Mouse (Mus musculus) CH12.LX (cell line): ENCODE results near the gene Wfdc21. TPM values are rescaled to one million over a fixed set of nuclear protein-coding genes. Genes with fewer than 3 reads are reported as not detected.
A peak's percentile ranks its signal among the peaks of the same experiment; 100 is the strongest.

Source experiments
- DNase-seq: peaks from one replicate; pipeline ENCODE4 v3.0.0-alpha.2; 2013; ENCODE audit errors: extremely low read depth
- H3K27ac ChIP-seq: 2 replicates; pipeline ENCODE4 v1.5.1; 2012; ENCODE audit warnings: low read depth, mild to moderate bottlenecking, control low read depth, moderate library complexity; ENCODE audit not compliant: insufficient read depth
- H3K27me3 ChIP-seq: replicated peaks from 2 replicates; pipeline ENCODE3; 2012; ENCODE audit warnings: inconsistent platforms
- H3K36me3 ChIP-seq, 2 experiments: replicated peaks in 1 of 2; 2 replicates each; pipeline versions ENCODE3 to v1.6.1; 2012; ENCODE audit warnings: inconsistent platforms in 1 of 2, low read length in 1 of 2, mild to moderate bottlenecking in 1 of 2, mixed read lengths in 1 of 2, moderate library complexity in 1 of 2; ENCODE audit not compliant: control insufficient read depth in 1 of 2, insufficient read depth in 1 of 2
- H3K4me1 ChIP-seq, 2 experiments: 2 replicates each; pipeline ENCODE4 v1.6.1; 2012; ENCODE audit warnings: inconsistent platforms in 1 of 2, moderate library complexity in 1 of 2; ENCODE audit not compliant: insufficient read depth in 2 of 2, control insufficient read depth in 1 of 2
- H3K4me2 ChIP-seq: 2 replicates; pipeline ENCODE4 v1.6.1; 2012; ENCODE audit warnings: low read depth, mild to moderate bottlenecking, control low read depth; ENCODE audit not compliant: poor library complexity, insufficient read depth, severe bottlenecking
- H3K4me3 ChIP-seq, 3 experiments: fragments of 150-350 bp in 1 of 3; sonication (generic) in 1 of 3; replicated peaks in 1 of 3; 2 replicates each; pipeline versions ENCODE3 to v1.5.1; 2011 to 2012; ENCODE audit warnings: low read depth in 2 of 3, low read length in 2 of 3, mild to moderate bottlenecking in 2 of 3, moderate library complexity in 2 of 3, control low read depth in 1 of 3, improper control_type of control experiment in 1 of 3, inconsistent platforms in 1 of 3, mixed read lengths in 1 of 3; ENCODE audit not compliant: poor library complexity in 1 of 3
- H3K79me2 ChIP-seq: replicated peaks from 2 replicates; pipeline ENCODE4 v1.6.1; 2012; ENCODE audit warnings: mild to moderate bottlenecking, moderate library complexity; ENCODE audit not compliant: control insufficient read depth, poor library complexity, insufficient read depth, severe bottlenecking; ENCODE audit errors: extremely low read depth
- H3K9ac ChIP-seq: 2 replicates; pipeline ENCODE4 v1.6.1; 2012; ENCODE audit warnings: low read depth, mild to moderate bottlenecking, control low read depth, moderate library complexity; ENCODE audit not compliant: insufficient read depth
- H3K9me3 ChIP-seq: replicated peaks from 2 replicates; pipeline ENCODE3; 2012; ENCODE audit warnings: low read length, inconsistent platforms, mixed read lengths
- CHD1 ChIP-seq: IDR thresholded peaks from 2 replicates; pipeline ENCODE4 v1.6.1; 2012; ENCODE audit warnings: low read depth, low read length, improper control_type of control experiment, inconsistent platforms
- CTCF ChIP-seq, 2 experiments: IDR thresholded peaks in 1 of 2; conservative IDR thresholded peaks in 1 of 2; 2 replicates each; pipeline ENCODE4 v1.5.1; 2011 to 2012; ENCODE audit warnings: low read depth in 2 of 2, low read length in 2 of 2, improper control_type of control experiment in 1 of 2, inconsistent platforms in 1 of 2, mild to moderate bottlenecking in 1 of 2, moderate library complexity in 1 of 2
- E2F4 ChIP-seq: IDR thresholded peaks from 2 replicates; pipeline ENCODE4 v1.6.1; 2011; ENCODE audit warnings: low read depth, low read length, improper control_type of control experiment; ENCODE audit not compliant: insufficient replicate concordance
- ELF1 ChIP-seq: IDR thresholded peaks from 2 replicates; pipeline ENCODE4 v1.6.1; 2014; ENCODE audit warnings: low read depth, mild to moderate bottlenecking, inconsistent platforms, low read length, improper control_type of control experiment
- EP300 ChIP-seq: IDR thresholded peaks from 2 replicates; pipeline ENCODE4 v1.6.1; 2011; ENCODE audit warnings: low read length, improper control_type of control experiment
- ETS1 ChIP-seq: conservative IDR thresholded peaks from 2 replicates; pipeline ENCODE4 v1.6.1; 2012; ENCODE audit warnings: low read depth, mild to moderate bottlenecking, inconsistent platforms, low read length, improper control_type of control experiment, moderate library complexity
- GABPA ChIP-seq: IDR thresholded peaks from 2 replicates; pipeline ENCODE4 v1.6.1; 2012; ENCODE audit warnings: low read depth, low read length, improper control_type of control experiment, inconsistent platforms; ENCODE audit not compliant: insufficient replicate concordance
- IRF4 ChIP-seq: IDR thresholded peaks from 2 replicates; pipeline ENCODE4 v1.6.1; 2014; ENCODE audit warnings: low read depth, mild to moderate bottlenecking, inconsistent platforms, low read length, improper control_type of control experiment
- JUN ChIP-seq: IDR thresholded peaks from 2 replicates; pipeline ENCODE4 v1.6.1; 2011; ENCODE audit warnings: low read depth, mild to moderate bottlenecking, low read length, improper control_type of control experiment, moderate library complexity; ENCODE audit not compliant: insufficient read depth
- JUND ChIP-seq: conservative IDR thresholded peaks from 2 replicates; pipeline ENCODE4 v1.6.1; 2011; ENCODE audit warnings: low read depth, low read length, improper control_type of control experiment
- KAT2A ChIP-seq: IDR thresholded peaks from 2 replicates; pipeline ENCODE4 v1.6.1; 2012; ENCODE audit warnings: low read length, improper control_type of control experiment, inconsistent platforms; ENCODE audit not compliant: insufficient replicate concordance
- MAFK ChIP-seq: IDR thresholded peaks from 2 replicates; pipeline ENCODE4 v1.6.1; 2011; ENCODE audit warnings: low read length, improper control_type of control experiment; ENCODE audit not compliant: insufficient replicate concordance
- MAX ChIP-seq: IDR thresholded peaks from 2 replicates; pipeline ENCODE4 v1.6.1; 2011; ENCODE audit warnings: low read length, improper control_type of control experiment
- MAZ ChIP-seq: IDR thresholded peaks from 2 replicates; pipeline ENCODE4 v1.6.1; 2012; ENCODE audit warnings: low read depth, mild to moderate bottlenecking, inconsistent platforms, low read length, improper control_type of control experiment, moderate library complexity
- MEF2A ChIP-seq: IDR thresholded peaks from 2 replicates; pipeline ENCODE4 v1.6.1; 2014; ENCODE audit warnings: low read depth, mild to moderate bottlenecking, inconsistent platforms, low read length, improper control_type of control experiment, borderline replicate concordance
- MYC ChIP-seq: IDR thresholded peaks from 2 replicates; pipeline ENCODE4 v1.6.1; 2011; ENCODE audit warnings: low read depth, mild to moderate bottlenecking, improper control_type of control experiment, low read length
- NRF1 ChIP-seq: IDR thresholded peaks from 2 replicates; pipeline ENCODE4 v1.6.1; 2014; ENCODE audit warnings: low read depth, mild to moderate bottlenecking, inconsistent platforms, low read length, improper control_type of control experiment, moderate library complexity
- PAX5 ChIP-seq: IDR thresholded peaks from 2 replicates; pipeline ENCODE4 v1.6.1; 2012; ENCODE audit warnings: low read length, inconsistent platforms, mixed read lengths
- POLR2AphosphoS2 ChIP-seq: IDR thresholded peaks from 2 replicates; pipeline ENCODE4 v1.6.1; 2011; ENCODE audit warnings: low read depth, low read length, improper control_type of control experiment
- RAD21 ChIP-seq: IDR thresholded peaks from 2 replicates; pipeline ENCODE4 v1.6.1; 2011; ENCODE audit warnings: low read depth, mild to moderate bottlenecking, low read length, improper control_type of control experiment, moderate library complexity
- RCOR1 ChIP-seq: conservative IDR thresholded peaks from 2 replicates; pipeline ENCODE4 v1.6.1; 2012; ENCODE audit warnings: low read depth, mild to moderate bottlenecking, inconsistent platforms, low read length, improper control_type of control experiment
- SMC3 ChIP-seq: IDR thresholded peaks from 2 replicates; pipeline ENCODE4 v1.6.1; 2011; ENCODE audit warnings: low read depth, low read length, improper control_type of control experiment
- TBP ChIP-seq: conservative IDR thresholded peaks from 2 replicates; pipeline ENCODE4 v1.6.1; 2011; ENCODE audit warnings: low read depth, low read length, improper control_type of control experiment
- TCF12 ChIP-seq: IDR thresholded peaks from 2 replicates; pipeline ENCODE4 v1.6.1; 2014; ENCODE audit warnings: low read depth, mild to moderate bottlenecking, inconsistent platforms, low read length, improper control_type of control experiment
- UBTF ChIP-seq: IDR thresholded peaks from 2 replicates; pipeline ENCODE4 v1.6.1; 2012; ENCODE audit warnings: low read depth, mild to moderate bottlenecking, inconsistent platforms, low read length, improper control_type of control experiment, moderate library complexity
- USF1 ChIP-seq: IDR thresholded peaks from 2 replicates; pipeline ENCODE4 v1.6.1; 2014; ENCODE audit warnings: low read depth, mild to moderate bottlenecking, inconsistent platforms, low read length, improper control_type of control experiment
- ZNF384 ChIP-seq: IDR thresholded peaks from 2 replicates; pipeline ENCODE4 v1.6.1; 2012; ENCODE audit warnings: low read depth, low read length, improper control_type of control experiment, inconsistent platforms
- dilution Hi-C: fragments of 300-500 bp; cut with MboI; formaldehyde crosslinking; loops from 2 replicates; pipeline ENCODE4 v1.14.3; 2020; ENCODE audit warnings: low sequenced_read_pairs; ENCODE audit not compliant: extremely low pct_unique_long_range_greater_than_20kb, extremely low pct_ligation_motif_present
- in situ Hi-C: fragments of 300-500 bp; cut with MboI; formaldehyde crosslinking; loops from 3 replicates; pipeline ENCODE4 v1.14.3; 2019; ENCODE audit warnings: low sequenced_read_pairs, low pct_ligation_motif_present, low pct_unique_long_range_greater_than_20kb, mixed read lengths
- polyA plus RNA-seq: library from polyadenylated mRNA; unstranded; fragments of >175 nt; gene quantifications from 2 replicates; pipeline ENCODE4 v1.2.1, GENCODE M21; 2012; ENCODE audit warnings: low read depth; ENCODE audit not compliant: insufficient read length
- total RNA-seq, 2 experiments: library from RNA; depleted of rRNA; stranded (reverse); fragments of 300-350 nt in 1 of 2; fragments of >200 nt in 1 of 2; gene quantifications; 2 replicates each; pipeline ENCODE4 v1.2.3; 2012 to 2014

Wfdc21 gene
- total and polyA plus RNA-seq, 3 experiments: 1.6 to 14.7 (median 2.6) TPM

GRCm38 (mm10) chr11:83789259-83789658, 42.5 kb downstream of the Wfdc21 start (continued):
- TF ChIP-seq IRF4 (peak; percentile 77), RAD21 (no peak), ETS1 (peak; percentile 83), EP300 (no peak; the same call in none of the 2 replicates), ELF1 (peak; percentile 78), MAZ (peak; percentile 65; the same call in 1 of the 2 replicates), MYC (peak; percentile 89), JUN (peak; percentile 61), PAX5 (no peak), KAT2A (no peak), TBP (0 out of 2 replicates have a peak, but pooled peaks have one; percentile 40), MAFK (peak; percentile 26; the same call in 1 of the 2 replicates), UBTF (no peak), POLR2AphosphoS2 (no peak), MAX (peak; percentile 87), MEF2A (no peak), RCOR1 (0 out of 2 replicates have a peak, but pooled peaks have one; percentile 25), CHD1 (no peak), JUND (peak; percentile 67), TCF12 (peak; percentile 28; the same call in 1 of the 2 replicates)

GRCm38 (mm10) chr11:83791133-83791532, 44.4 kb downstream of the Wfdc21 start:
- H3K4me2 ChIP-seq: no peak overlapping the region
- H3K36me3 ChIP-seq: peaks cover 0 to 5% of the 10 kb centered on the region in 2 experiments
- H3K9ac ChIP-seq: no peak overlapping the region
- H3K4me3 ChIP-seq: no peak overlapping the region
- DNase-seq: no peak
- no peaks in the 10 kb centered on the region for H3K9me3 ChIP-seq
- no peak overlapping the region for H3K27ac ChIP-seq
- no peaks in the 10 kb centered on the region for H3K27me3 ChIP-seq
- peaks cover 26 to 54% of the 10 kb centered on the region in 2 experiments for H3K4me1 ChIP-seq
- dilution Hi-C loops (no loop called here), in situ Hi-C loops (no loop called here)
- TF ChIP-seq JUN (no peak), CHD1 (no peak), RAD21 (peak; percentile 32), USF1 (no peak), CTCF (conservative IDR thresholded peaks at IDR 0.05 in 1 of 2, IDR thresholded peaks at IDR 0.05 in 1 of 2; ENCODE audit: low read depth in 2 of 2, low read length in 2 of 2) (peak in 1 of 2 experiments; percentile 55; a peak in 2 of 4 replicates), E2F4 (no peak), KAT2A (no peak), SMC3 (peak; percentile 48), GABPA (no peak), ZNF384 (no peak), NRF1 (no peak)
- H3K79me2 ChIP-seq: no peaks in the 10 kb centered on the region
